10 mouse cellular contexts compared by ENCODE assay signal in genomic region chr6:125515503-125516315, GRCm38 (mm10). TPM values are rescaled to one million over a fixed set of nuclear protein-coding genes. Genes with fewer than 3 reads are reported as not detected.
DNase-seq lines count a peak whose midpoint lies in the region; ATAC-seq lines count a peak whose summit lies in the region.
"Had no signal": no experiment of that assay in that cellular context is flagged by ENCODE, and none has a peak within 500 bp of the region (broad histone marks: within the 10 kb centered on the region; RNA-seq: fewer than 3 reads in every experiment).

No protein-coding gene starts in this region.

- no peak overlapping the region for H3K9ac ChIP-seq in liver, embryonic 11.5 days (ENCODE audit: low read depth, low read length)
- no peak overlapping the region for H3K9ac ChIP-seq in midbrain, embryonic 15.5 days
- H3K9ac ChIP-seq: embryonic facial prominence, embryonic 12.5 days; neural tube, embryonic 12.5 days had no signal

- no peaks in the 10 kb centered on the region for H3K27me3 ChIP-seq in liver, embryonic 11.5 days (replicated peaks; ENCODE audit: control insufficient read depth, insufficient read depth, low read length)
- no peaks in the 10 kb centered on the region for H3K27me3 ChIP-seq in midbrain, embryonic 15.5 days (replicated peaks)
- H3K27me3 ChIP-seq: embryonic facial prominence, embryonic 12.5 days; neural tube, embryonic 12.5 days had no signal

- no peaks in the 10 kb centered on the region for H3K9me3 ChIP-seq in liver, embryonic 11.5 days (ENCODE audit: control insufficient read depth, low read length)
- no peaks in the 10 kb centered on the region for H3K9me3 ChIP-seq in midbrain, embryonic 15.5 days
- H3K9me3 ChIP-seq: embryonic facial prominence, embryonic 12.5 days; neural tube, embryonic 12.5 days had no signal

- peak; percentile 30 to 56 for DNase-seq in adrenal gland, adult (ENCODE audit: inconsistent age in 2 of 2, low spot score in 1 of 2)
- DNase-seq in adrenal gland, adult 18-20 months (ENCODE audit: low spot score in 2 of 2): no peak
- DNase-seq in right cerebral cortex, postnatal 4 days: peak; percentile 26
- DNase-seq in right cerebral cortex, postnatal 36 days (ENCODE audit: low spot score in 2 of 2): no peak
- no peak for DNase-seq in liver, embryonic 11.5 days (ENCODE audit: low spot score)
- DNase-seq in yolk sac, embryonic 10.5 days (ENCODE audit: low spot score): peak; percentile 87
- no peak for DNase-seq in frontal cortex, postnatal 14 days (ENCODE audit: low spot score in 2 of 2)

- H3K4me2 ChIP-seq in liver, embryonic 11.5 days: no peak overlapping the region
- no peak overlapping the region for H3K4me2 ChIP-seq in midbrain, embryonic 15.5 days
- H3K4me2 ChIP-seq: embryonic facial prominence, embryonic 12.5 days; neural tube, embryonic 12.5 days had no signal

- H3K4me1 ChIP-seq in liver, embryonic 11.5 days (replicated peaks; ENCODE audit: control insufficient read depth, insufficient read depth, low read length): peaks cover 20% of the 10 kb centered on the region
- no peaks in the 10 kb centered on the region for H3K4me1 ChIP-seq in midbrain, embryonic 15.5 days
- H3K4me1 ChIP-seq: embryonic facial prominence, embryonic 12.5 days; neural tube, embryonic 12.5 days had no signal

- ATAC-seq in liver, embryonic 11.5 days (replicated peaks; ENCODE audit: low FRiP score): peak; percentile 67
- no peak for ATAC-seq in midbrain, embryonic 15.5 days (replicated peaks)

- H3K36me3 ChIP-seq in liver, embryonic 11.5 days (ENCODE audit: control insufficient read depth, insufficient read depth, low read length): no peaks in the 10 kb centered on the region
- H3K36me3 ChIP-seq in midbrain, embryonic 15.5 days (replicated peaks): no peaks in the 10 kb centered on the region
- H3K36me3 ChIP-seq: embryonic facial prominence, embryonic 12.5 days; neural tube, embryonic 12.5 days had no signal

- H3K27ac ChIP-seq in liver, embryonic 11.5 days (ENCODE audit: low read depth, low read length): peak overlapping the region; percentile 26; the same call in 1 of the 2 replicates
- H3K27ac ChIP-seq in midbrain, embryonic 15.5 days: no peak overlapping the region
- H3K27ac ChIP-seq: embryonic facial prominence, embryonic 12.5 days; neural tube, embryonic 12.5 days had no signal

- WGBS in liver, embryonic 11.5 days: 64% methylated on average over 11 of the region's 11 CpGs
- 87% methylated on average over 11 of the region's 11 CpGs for WGBS in midbrain, embryonic 15.5 days

- H3K4me3 ChIP-seq in liver, embryonic 11.5 days (ENCODE audit: low read depth, low read length): no peak overlapping the region
- H3K4me3 ChIP-seq in midbrain, embryonic 15.5 days: no peak overlapping the region
- H3K4me3 ChIP-seq: embryonic facial prominence, embryonic 12.5 days; neural tube, embryonic 12.5 days had no signal

RNA-seq across cellular contexts. Expression of gene Cd9, which starts 21.1 kb away (rescaled TPM):
- 100 to 1,000 TPM in 1 of 2 experiments, 10 to 100 TPM in 1; 90.1 to 131 TPM for total RNA-seq in adrenal gland, adult 18-20 months (2021)
- 111 and 113 TPM in 2 replicates for polyA plus RNA-seq in liver, embryonic 11.5 days (2014; fragmentation: Nextera tagmentation; extraction: Ambion mirVana)
- polyA plus RNA-seq in midbrain, embryonic 15.5 days (2015; fragmentation: Nextera tagmentation; extraction: Ambion mirVana): 58.9 and 66.9 TPM in 2 replicates

RNA-seq across cellular contexts. Expression of gene Vwf, which starts 30.9 kb away (rescaled TPM):
- 1 to 10 TPM; 5.7 to 8.0 TPM for total RNA-seq in adrenal gland, adult 18-20 months (2021)
- polyA plus RNA-seq in liver, embryonic 11.5 days (2014; fragmentation: Nextera tagmentation; extraction: Ambion mirVana): 25.3 and 32.4 TPM in 2 replicates
- 10.8 and 11.3 TPM in 2 replicates for polyA plus RNA-seq in midbrain, embryonic 15.5 days (2015; fragmentation: Nextera tagmentation; extraction: Ambion mirVana)

Comparison
In these comparisons a context has a peak if more than half of its experiments do, and no peak if none do; other contexts are left out.
1. DNase-seq: peak in adrenal gland, adult (2 of 2), right cerebral cortex, postnatal 4 days (single experiment) and yolk sac, embryonic 10.5 days (single experiment); none in adrenal gland, adult 18-20 months (0 of 2), right cerebral cortex, postnatal 36 days (0 of 2), liver, embryonic 11.5 days (single experiment) and frontal cortex, postnatal 14 days (0 of 2).